Mouse (Mus musculus) heart, adult 2 months (tissue): ENCODE measurements around the gene B830017H08Rik. TPM values are rescaled to one million over a fixed set of nuclear protein-coding genes. Genes with fewer than 3 reads are reported as not detected.
A peak's percentile ranks its signal among the peaks of the same experiment; 100 is the strongest.

Experiments used
- DNase-seq, 2 experiments: peaks; one replicate each; pipeline ENCODE4 v3.0.0; 2021
- H3K27ac ChIP-seq: fragments of 200-600 bp; 2 replicates; pipeline ENCODE4 v1.8.1; 2022
- H3K27me3 ChIP-seq: fragments of 200-500 bp; 2 replicates; pipeline ENCODE4 v1.6.1; 2012; ENCODE audit warnings: mild to moderate bottlenecking, low read length, inconsistent platforms, mixed read lengths; ENCODE audit not compliant: control insufficient read depth, insufficient read depth
- H3K36me3 ChIP-seq: fragments of 200-500 bp; 2 replicates; pipeline ENCODE4 v1.6.1; 2012; ENCODE audit warnings: low read length, inconsistent platforms; ENCODE audit not compliant: control insufficient read depth, insufficient read depth
- H3K4me1 ChIP-seq: fragments of 200-500 bp; 2 replicates; pipeline ENCODE4 v1.6.1; 2011; ENCODE audit warnings: low read length; ENCODE audit not compliant: control insufficient read depth, insufficient read depth
- H3K4me3 ChIP-seq: fragments of 200-600 bp; 2 replicates; pipeline ENCODE4 v1.8.1; 2022
- H3K79me2 ChIP-seq: fragments of 200-500 bp; replicated peaks from 2 replicates; pipeline ENCODE4 v1.6.1; 2012; ENCODE audit warnings: mild to moderate bottlenecking, inconsistent platforms, low read length, moderate library complexity, mixed read lengths; ENCODE audit not compliant: control insufficient read depth, insufficient read depth
- H3K9ac ChIP-seq: fragments of 200-500 bp; 2 replicates; pipeline ENCODE4 v1.6.1; 2012; ENCODE audit warnings: low read depth, mild to moderate bottlenecking, control low read depth, inconsistent platforms, low read length, mixed read lengths
- CTCF ChIP-seq: fragments of 200-600 bp; IDR thresholded peaks from 2 replicates; pipeline ENCODE4 v1.8.1; 2022; ENCODE audit warnings: antibody characterized with exemption, mild to moderate bottlenecking, moderate library complexity
- EP300 ChIP-seq: fragments of 200-500 bp; IDR thresholded peaks from 2 replicates; pipeline ENCODE4 v1.6.1; 2011; ENCODE audit warnings: low read depth, low read length, control low read depth; ENCODE audit not compliant: insufficient read depth
- POLR2A ChIP-seq: fragments of 200-500 bp; IDR thresholded peaks from 2 replicates; pipeline ENCODE4 v1.6.1; 2011; ENCODE audit warnings: mild to moderate bottlenecking, low read depth, low read length, control low read depth; ENCODE audit not compliant: insufficient read depth
- WGBS: fragments of 180-500 bp; shearing (Covaris S2); methylation state at CpG from one replicate; pipeline ENCODE4 v1.1.7; 2018; 5-methylcytosine and 5-hydroxymethylcytosine counted together
- intact Hi-C: fragments of 180-260 bp; cut with DNase I; formaldehyde crosslinking; loops from one replicate; pipeline ENCODE4 v1.15.1; 2025
- long read RNA-seq: library from polyadenylated mRNA; stranded (forward); transcript quantifications from one replicate; pipeline ENCODE4 v2.0.0, GENCODE M21; 2021
- polyA plus RNA-seq: library from polyadenylated mRNA; depleted of rRNA; stranded (reverse); fragments of >200 nt; gene quantifications from 2 replicates; pipeline ENCODE4 v1.2.3, GENCODE M21; 2012; rRNA removed
- total RNA-seq, 2 experiments: library from RNA; stranded (reverse); gene quantifications; 2 replicates each; pipeline ENCODE4 v1.2.3; 2021

The B830017H08Rik gene
- total RNA-seq (not detected), polyA plus RNA-seq (not detected in 2 replicates)
- long read RNA-seq = 0 reads

- Histone ChIP-seq H3K9ac (no peak within 1 kb of the TSS), H3K4me1 (no peaks in the 10 kb centered on the region), H3K4me3 (peak within 1 kb of the TSS; percentile 40), H3K79me2 (no peaks in the 10 kb centered on the region), H3K27ac (no peak within 1 kb of the TSS), H3K27me3 (peaks cover 12% of the 10 kb centered on the region), H3K36me3 (no peaks in the 10 kb centered on the region)
- 32% methylated on average over 7 of the region's 7 CpGs for WGBS
- intact Hi-C loops = no loop called here
- no peak for DNase-seq
- TF ChIP-seq EP300 (no peak), CTCF (no peak), POLR2A (no peak)
Measured at GRCm38 (mm10) chr16:17832821-17833220, at the start of gene B830017H08Rik. TSS of gene B830017H08Rik (plus strand) at chr16:17833121.

GRCm38 (mm10) chr16:17785337-17785736, 47.6 kb upstream of the B830017H08Rik start:
- no peak overlapping the region for H3K9ac ChIP-seq
- no peaks in the 10 kb centered on the region for H3K27me3 ChIP-seq
- no peaks in the 10 kb centered on the region for H3K4me1 ChIP-seq
- H3K27ac ChIP-seq = no peak overlapping the region
- no peak overlapping the region for H3K4me3 ChIP-seq
- no peaks in the 10 kb centered on the region for H3K79me2 ChIP-seq
- DNase-seq = no peak
- intact Hi-C loops = loop anchor here (2.0 kb wide), 1 partner anchor 27 kb away; no protein-coding TSS in a partner anchor
- TF ChIP-seq CTCF (peak; percentile 73), POLR2A (no peak)
- 0 out of 2 replicates have a peak, but pooled peaks cover 1% of the 10 kb centered on the region for H3K36me3 ChIP-seq
- 46% methylated on average over 3 of the region's 3 CpGs for WGBS

GRCm38 (mm10) chr16:17792728-17793127, 40.2 kb upstream of the B830017H08Rik start:
- Histone ChIP-seq H3K27me3 (0 out of 2 replicates have a peak, but pooled peaks cover 1% of the 10 kb centered on the region), H3K27ac (no peak overlapping the region), H3K36me3 (no peaks in the 10 kb centered on the region), H3K9ac (no peak overlapping the region), H3K4me1 (no peaks in the 10 kb centered on the region), H3K79me2 (no peaks in the 10 kb centered on the region), H3K4me3 (no peak overlapping the region)
- intact Hi-C loops = no loop called here
- DNase-seq = no peak
- TF ChIP-seq CTCF (no peak), POLR2A (no peak), EP300 (no peak)
- 85% methylated on average over 3 of the region's 3 CpGs for WGBS

GRCm38 (mm10) chr16:17794047-17794446, 38.9 kb upstream of the B830017H08Rik start:
- Histone ChIP-seq H3K4me3 (no peak overlapping the region), H3K27ac (no peak overlapping the region), H3K79me2 (no peaks in the 10 kb centered on the region), H3K27me3 (0 out of 2 replicates have a peak, but pooled peaks cover 1% of the 10 kb centered on the region), H3K9ac (no peak overlapping the region), H3K4me1 (no peaks in the 10 kb centered on the region), H3K36me3 (no peaks in the 10 kb centered on the region)
- TF ChIP-seq POLR2A (no peak), EP300 (no peak), CTCF (no peak)
- WGBS = 85% methylated on average over 4 of the region's 4 CpGs
- intact Hi-C loops = no loop called here
- no peak for DNase-seq

- no peak overlapping the region for H3K27ac ChIP-seq
- H3K27me3 ChIP-seq = 0 out of 2 replicates have a peak, but pooled peaks cover 1% of the 10 kb centered on the region
Measured at GRCm38 (mm10) chr16:17795643-17796042, 37.3 kb upstream of the B830017H08Rik start.

GRCm38 (mm10) chr16:17796519-17796918, 36.4 kb upstream of the B830017H08Rik start:
- Histone ChIP-seq H3K36me3 (no peaks in the 10 kb centered on the region), H3K27me3 (0 out of 2 replicates have a peak, but pooled peaks cover 1% of the 10 kb centered on the region), H3K79me2 (no peaks in the 10 kb centered on the region), H3K4me1 (no peaks in the 10 kb centered on the region), H3K4me3 (peak overlapping the region; percentile 59), H3K27ac (peak overlapping the region; percentile 32; the same call in 1 of the 2 replicates), H3K9ac (no peak overlapping the region)
- no peak for DNase-seq
- TF ChIP-seq EP300 (no peak), POLR2A (no peak), CTCF (no peak)
- intact Hi-C loops = loop anchor here (5.0 kb wide), 1 partner anchor 34 kb away; no protein-coding TSS in a partner anchor

More at GRCm38 (mm10) chr16:17795643-17796042, 37.3 kb upstream of the B830017H08Rik start:
- no peaks in the 10 kb centered on the region for H3K4me1 ChIP-seq
- DNase-seq = no peak
- WGBS = 96% methylated on average over 5 of the region's 5 CpGs
- intact Hi-C loops = loop anchor here (5.0 kb wide), 1 partner anchor 33 kb away; no protein-coding TSS in a partner anchor
- no peaks in the 10 kb centered on the region for H3K79me2 ChIP-seq
- H3K36me3 ChIP-seq = no peaks in the 10 kb centered on the region
- no peak overlapping the region for H3K4me3 ChIP-seq
- no peak for TF ChIP-seq EP300
- no peak for TF ChIP-seq CTCF
- no peak for TF ChIP-seq POLR2A
- no peak overlapping the region for H3K9ac ChIP-seq
